Mouse (Mus musculus) midbrain, embryonic 10.5 days (tissue): Measurements from ENCODE around the gene Entpd4b. TPM values are rescaled to one million over a fixed set of nuclear protein-coding genes. Genes with fewer than 3 reads are reported as not detected.
"Not testable (repeated sequence)": the region's sequence is repeated elsewhere in the genome, so short reads cannot be mapped to it uniquely, and the experiment has no call there.

Experiments used
- DNase-seq: peaks from one replicate; pipeline ENCODE4 v3.0.0-alpha.2; 2017; ENCODE audit warnings: low spot score
- H3K27ac ChIP-seq: fragments of 300-500 bp; sonication (generic); replicated peaks from 2 replicates; pipeline ENCODE4 v1.5.1; 2016; ENCODE audit warnings: mild to moderate bottlenecking
- H3K27me3 ChIP-seq: fragments of 300-500 bp; sonication (generic); 2 replicates; pipeline ENCODE4 v1.6.1; 2016; ENCODE audit warnings: low read depth, mild to moderate bottlenecking; ENCODE audit not compliant: poor library complexity, severe bottlenecking
- H3K36me3 ChIP-seq: fragments of 300-500 bp; sonication (generic); 2 replicates; pipeline ENCODE4 v1.6.1; 2016; ENCODE audit warnings: mild to moderate bottlenecking, moderate library complexity
- H3K4me1 ChIP-seq: fragments of 300-500 bp; sonication (generic); 2 replicates; pipeline ENCODE4 v1.6.1; 2016
- H3K4me3 ChIP-seq: fragments of 300-500 bp; sonication (generic); 2 replicates; pipeline ENCODE4 v1.5.1; 2016; ENCODE audit warnings: mild to moderate bottlenecking, moderate library complexity
- H3K9me3 ChIP-seq: fragments of 300-500 bp; sonication (generic); replicated peaks from 2 replicates; pipeline ENCODE4 v1.6.1; 2016; ENCODE audit warnings: mild to moderate bottlenecking
- WGBS: fragments of 180-500 bp; shearing (Covaris S2); methylation state at CpG from one replicate; pipeline ENCODE4 v1.1.7; 2016; 5-methylcytosine and 5-hydroxymethylcytosine counted together
- polyA plus RNA-seq: library from polyadenylated mRNA; unstranded; fragments of >200 nt; fragmentation: Nextera tagmentation; extraction: Ambion mirVana; gene quantifications from 2 replicates; pipeline ENCODE4 v1.2.1, GENCODE M21; 2016

The Entpd4b gene
- polyA plus RNA-seq: 8.4 and 9.4 TPM in 2 replicates

- not testable (repeated sequence) for H3K4me3 ChIP-seq, H3K4me1 ChIP-seq, H3K27ac ChIP-seq, H3K36me3 ChIP-seq, H3K9me3 ChIP-seq, H3K27me3 ChIP-seq, DNase-seq
- WGBS: no CpG with 5 or more reads among the region's 68 CpGs
These were observed at the start of gene Entpd4b for GRCm38 (mm10) chr14:69555110-69555831. TSS of gene Entpd4b (plus strand) at chr14:69555424.

GRCm38 (mm10) chr14:69507000-69507399 is 48.2 kb upstream of the Entpd4b start:
- H3K4me3 ChIP-seq, H3K27me3 ChIP-seq, H3K4me1 ChIP-seq, DNase-seq, H3K27ac ChIP-seq, H3K36me3 ChIP-seq, H3K9me3 ChIP-seq: not testable (repeated sequence)
- WGBS: no CpG with 5 or more reads among the region's 1 CpGs

GRCm38 (mm10) chr14:69512449-69512848 is 42.8 kb upstream of the Entpd4b start, which contains the start of gene Gm27179:
TSS of gene Gm27179 (minus strand) at chr14:69512549.
- not testable (repeated sequence) for DNase-seq, H3K27ac ChIP-seq
- WGBS: no CpG with 5 or more reads among the region's 2 CpGs

GRCm38 (mm10) chr14:69520810-69521209 is 34.4 kb upstream of the Entpd4b start:
- not testable (repeated sequence) for DNase-seq, H3K9me3 ChIP-seq, H3K4me1 ChIP-seq, H3K4me3 ChIP-seq, H3K36me3 ChIP-seq, H3K27me3 ChIP-seq, H3K27ac ChIP-seq
- no CpG with 5 or more reads among the region's 2 CpGs for WGBS

More at GRCm38 (mm10) chr14:69512449-69512848, 42.8 kb upstream of the Entpd4b start, which contains the start of gene Gm27179:
- H3K4me1 ChIP-seq, H3K9me3 ChIP-seq, H3K36me3 ChIP-seq, H3K4me3 ChIP-seq, H3K27me3 ChIP-seq: not testable (repeated sequence)

GRCm38 (mm10) chr14:69523001-69523400 is 32.2 kb upstream of the Entpd4b start:
- H3K4me1 ChIP-seq, H3K4me3 ChIP-seq, H3K9me3 ChIP-seq, H3K27ac ChIP-seq, DNase-seq, H3K36me3 ChIP-seq, H3K27me3 ChIP-seq: not testable (repeated sequence)
- WGBS: no CpG with 5 or more reads among the region's 1 CpGs

- no CpG with 5 or more reads among the region's 1 CpGs for WGBS
- H3K9me3 ChIP-seq, H3K4me1 ChIP-seq, DNase-seq, H3K36me3 ChIP-seq, H3K27ac ChIP-seq, H3K4me3 ChIP-seq, H3K27me3 ChIP-seq: not testable (repeated sequence)
These were observed 29.0 kb upstream of the Entpd4b start for GRCm38 (mm10) chr14:69526202-69526601.

- not testable (repeated sequence) for H3K4me1 ChIP-seq, H3K27me3 ChIP-seq, H3K4me3 ChIP-seq, H3K27ac ChIP-seq, H3K9me3 ChIP-seq, H3K36me3 ChIP-seq, DNase-seq
- no CpG with 5 or more reads among the region's 7 CpGs for WGBS
These were observed 18.7 kb upstream of the Entpd4b start for GRCm38 (mm10) chr14:69536539-69536938.

GRCm38 (mm10) chr14:69540113-69540512 is 15.1 kb upstream of the Entpd4b start:
- H3K27ac ChIP-seq, DNase-seq, H3K36me3 ChIP-seq, H3K4me3 ChIP-seq, H3K4me1 ChIP-seq, H3K27me3 ChIP-seq, H3K9me3 ChIP-seq: not testable (repeated sequence)
- WGBS: no CpG with 5 or more reads among the region's 5 CpGs

- not testable (repeated sequence) for H3K9me3 ChIP-seq, DNase-seq, H3K27me3 ChIP-seq, H3K27ac ChIP-seq, H3K4me1 ChIP-seq, H3K36me3 ChIP-seq, H3K4me3 ChIP-seq
- WGBS: no CpG with 5 or more reads among the region's 7 CpGs
These were observed 12.5 kb upstream of the Entpd4b start for GRCm38 (mm10) chr14:69542695-69543094.

GRCm38 (mm10) chr14:69544033-69544432 is 11.2 kb upstream of the Entpd4b start:
- no CpG with 5 or more reads among the region's 7 CpGs for WGBS
- not testable (repeated sequence) for H3K4me1 ChIP-seq

GRCm38 (mm10) chr14:69545052-69545451 is 10.2 kb upstream of the Entpd4b start:
- H3K9me3 ChIP-seq, H3K4me3 ChIP-seq, H3K36me3 ChIP-seq, H3K27ac ChIP-seq, H3K4me1 ChIP-seq, H3K27me3 ChIP-seq, DNase-seq: not testable (repeated sequence)
- no CpG with 5 or more reads among the region's 2 CpGs for WGBS

More at GRCm38 (mm10) chr14:69544033-69544432, 11.2 kb upstream of the Entpd4b start:
- H3K27me3 ChIP-seq, H3K4me3 ChIP-seq, H3K27ac ChIP-seq, H3K9me3 ChIP-seq, H3K36me3 ChIP-seq, DNase-seq: not testable (repeated sequence)

- no CpG with 5 or more reads among the region's 4 CpGs for WGBS
- not testable (repeated sequence) for H3K36me3 ChIP-seq
These were observed 7.9 kb upstream of the Entpd4b start for GRCm38 (mm10) chr14:69547310-69547709.

GRCm38 (mm10) chr14:69556820-69557219 is 1.6 kb downstream of the Entpd4b start:
- not testable (repeated sequence) for H3K27me3 ChIP-seq, DNase-seq, H3K27ac ChIP-seq, H3K36me3 ChIP-seq, H3K9me3 ChIP-seq, H3K4me3 ChIP-seq, H3K4me1 ChIP-seq
- no CpG with 5 or more reads among the region's 8 CpGs for WGBS

More at GRCm38 (mm10) chr14:69547310-69547709, 7.9 kb upstream of the Entpd4b start:
- not testable (repeated sequence) for H3K4me1 ChIP-seq, DNase-seq, H3K27ac ChIP-seq, H3K4me3 ChIP-seq, H3K27me3 ChIP-seq, H3K9me3 ChIP-seq
